Mouse (Mus musculus): ENCODE measurements around the gene Hivep2. TPM values are rescaled to one million over a fixed set of nuclear protein-coding genes. Genes with fewer than 3 reads are reported as not detected.

Gene Hivep2
- polyA plus RNA-seq, 1 experiment from 2014 or later, result 3.8 TPM

DNA sequence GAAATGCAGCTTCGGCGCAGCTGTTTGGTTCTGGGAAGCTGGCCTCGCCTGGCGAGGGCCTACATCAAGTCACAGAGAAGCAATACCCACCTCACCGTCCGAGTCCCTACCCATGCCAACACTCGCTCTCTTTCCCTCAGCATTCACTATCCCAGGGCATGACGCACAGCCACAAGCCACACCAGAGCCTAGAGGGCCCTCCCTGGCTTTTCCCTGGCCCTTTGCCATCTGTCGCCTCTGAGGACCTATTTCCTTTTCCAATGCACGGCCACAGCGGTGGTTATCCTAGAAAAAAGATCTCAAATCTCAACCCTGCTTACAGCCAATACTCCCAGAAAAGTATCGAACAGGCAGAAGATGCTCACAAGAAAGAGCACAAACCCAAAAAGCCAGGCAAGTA lies 162.0 kb downstream of the Hivep2 start:
- WGBS, result 84% methylated on average over 12 of the region's 12 CpGs
- H3K9ac ChIP-seq, result no peak overlapping the region
- no peak overlapping the region for H3K27ac ChIP-seq (replicated peaks)
- H3K36me3 ChIP-seq, result peaks cover 57% of the 10 kb centered on the region
- H3K27me3 ChIP-seq (replicated peaks), result no peaks in the 10 kb centered on the region
- no peak for ATAC-seq (ENCODE audit: extremely low read depth, insufficient number of reproducible peaks, low FRiP score, low TSS enrichment)
- H3K4me1 ChIP-seq, result no peaks in the 10 kb centered on the region
- H3K4me3 ChIP-seq, result no peak overlapping the region
- no peak overlapping the region for H3K4me2 ChIP-seq
- no peaks in the 10 kb centered on the region for H3K9me3 ChIP-seq

GRCm38 (mm10) chr10:14130270-14130669 lies 164.4 kb downstream of the Hivep2 start:
- Histone ChIP-seq H3K4me2 (no peak overlapping the region), H3K36me3 (peaks cover 61% of the 10 kb centered on the region), H3K9me3 (no peaks in the 10 kb centered on the region), H3K27me3 (replicated peaks) (no peaks in the 10 kb centered on the region), H3K27ac (replicated peaks) (no peak overlapping the region), H3K4me1 (no peaks in the 10 kb centered on the region), H3K9ac (no peak overlapping the region), H3K4me3 (no peak overlapping the region)
- WGBS, result 76% methylated on average over 8 of the region's 8 CpGs
- no peak for ATAC-seq (ENCODE audit: extremely low read depth, insufficient number of reproducible peaks, low FRiP score, low TSS enrichment)

- H3K27me3 ChIP-seq (replicated peaks), result no peaks in the 10 kb centered on the region
Observed at GRCm38 (mm10) chr10:14131307-14131706, 165.4 kb downstream of the Hivep2 start.

GRCm38 (mm10) chr10:14132061-14132460 lies 166.2 kb downstream of the Hivep2 start:
- Histone ChIP-seq H3K9me3 (no peaks in the 10 kb centered on the region), H3K4me1 (no peaks in the 10 kb centered on the region), H3K36me3 (peaks cover 76% of the 10 kb centered on the region), H3K27ac (replicated peaks) (no peak overlapping the region), H3K9ac (no peak overlapping the region), H3K4me2 (no peak overlapping the region), H3K27me3 (replicated peaks) (no peaks in the 10 kb centered on the region), H3K4me3 (no peak overlapping the region)
- WGBS, result 80% methylated on average over 17 of the region's 17 CpGs
- ATAC-seq (ENCODE audit: extremely low read depth, insufficient number of reproducible peaks, low FRiP score, low TSS enrichment), result no peak

More at GRCm38 (mm10) chr10:14131307-14131706, 165.4 kb downstream of the Hivep2 start:
- H3K4me2 ChIP-seq, result no peak overlapping the region
- peaks cover 69% of the 10 kb centered on the region for H3K36me3 ChIP-seq
- H3K9me3 ChIP-seq, result no peaks in the 10 kb centered on the region
- WGBS, result 94% methylated on average over 13 of the region's 13 CpGs
- ATAC-seq (ENCODE audit: extremely low read depth, insufficient number of reproducible peaks, low FRiP score, low TSS enrichment), result no peak
- no peaks in the 10 kb centered on the region for H3K4me1 ChIP-seq
- no peak overlapping the region for H3K27ac ChIP-seq (replicated peaks)
- no peak overlapping the region for H3K4me3 ChIP-seq
- H3K9ac ChIP-seq, result no peak overlapping the region

- peaks cover 69% of the 10 kb centered on the region for H3K36me3 ChIP-seq
- ATAC-seq (ENCODE audit: extremely low read depth, insufficient number of reproducible peaks, low FRiP score, low TSS enrichment), result no peak
- no peak overlapping the region for H3K9ac ChIP-seq
- no peaks in the 10 kb centered on the region for H3K4me1 ChIP-seq
- H3K27ac ChIP-seq (replicated peaks), result no peak overlapping the region
- H3K4me3 ChIP-seq, result no peak overlapping the region
- H3K4me2 ChIP-seq, result no peak overlapping the region
- no peaks in the 10 kb centered on the region for H3K9me3 ChIP-seq
- no peaks in the 10 kb centered on the region for H3K27me3 ChIP-seq (replicated peaks)
Observed at GRCm38 (mm10) chr10:14132937-14133336, 167.1 kb downstream of the Hivep2 start.

DNA sequence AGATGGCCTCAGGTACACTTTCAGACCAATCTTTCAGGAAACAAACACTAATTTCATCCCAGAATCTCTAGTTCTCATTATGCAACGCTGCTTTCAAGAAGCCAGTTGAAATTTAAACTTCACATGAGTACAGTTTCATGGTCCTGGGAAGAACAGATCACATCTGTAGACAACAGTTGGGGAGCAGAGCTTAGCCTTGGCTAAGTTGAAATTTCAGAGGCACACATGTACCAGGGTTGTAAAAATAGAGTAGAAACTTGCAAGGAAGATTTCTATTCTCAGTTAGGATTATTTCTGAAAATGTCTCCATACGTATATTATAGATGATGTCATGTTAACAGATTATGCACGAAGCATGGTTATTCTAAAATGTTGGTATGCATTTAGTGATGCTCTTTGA lies 172.8 kb downstream of the Hivep2 start:
- H3K4me3 ChIP-seq, result no peak overlapping the region
- no peak for ATAC-seq (ENCODE audit: extremely low read depth, insufficient number of reproducible peaks, low FRiP score, low TSS enrichment)
- no peaks in the 10 kb centered on the region for H3K27me3 ChIP-seq (replicated peaks)
- 81% methylated on average over 3 of the region's 3 CpGs for WGBS
- no peaks in the 10 kb centered on the region for H3K9me3 ChIP-seq
- H3K4me1 ChIP-seq, result no peaks in the 10 kb centered on the region
- H3K27ac ChIP-seq (replicated peaks), result no peak overlapping the region
- peaks cover 57% of the 10 kb centered on the region for H3K36me3 ChIP-seq
- no peak overlapping the region for H3K4me2 ChIP-seq
- H3K9ac ChIP-seq, result no peak overlapping the region

DNA sequence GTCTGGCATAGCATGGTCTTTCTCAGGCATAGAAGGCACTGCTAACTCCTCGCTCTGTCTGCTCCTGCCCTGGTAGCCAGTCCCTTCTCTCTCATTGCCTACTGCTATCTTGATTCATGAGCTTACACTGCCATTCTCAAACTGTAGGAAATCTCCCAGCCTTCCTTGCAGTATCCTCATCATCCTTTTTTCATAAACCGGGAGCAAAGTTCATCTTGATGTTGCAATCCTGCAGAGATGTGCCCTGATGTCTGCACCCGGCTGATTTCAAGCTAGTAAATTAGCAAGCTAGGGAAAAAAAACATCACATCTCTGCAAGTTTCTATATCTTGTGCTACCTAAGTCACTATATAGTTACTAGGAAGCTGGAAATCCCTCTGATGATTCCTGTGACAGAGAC lies 179.0 kb downstream of the Hivep2 start:
- Histone ChIP-seq H3K4me2 (no peak overlapping the region), H3K27ac (replicated peaks) (no peak overlapping the region), H3K4me1 (no peaks in the 10 kb centered on the region), H3K9ac (no peak overlapping the region), H3K36me3 (peaks cover 61% of the 10 kb centered on the region), H3K9me3 (no peaks in the 10 kb centered on the region), H3K27me3 (replicated peaks) (no peaks in the 10 kb centered on the region), H3K4me3 (no peak overlapping the region)
- no peak for ATAC-seq (ENCODE audit: extremely low read depth, insufficient number of reproducible peaks, low FRiP score, low TSS enrichment)
- 77% methylated on average over 3 of the region's 3 CpGs for WGBS

GRCm38 (mm10) chr10:14164829-14165228 lies 199.0 kb downstream of the Hivep2 start:
- 50% methylated on average over 7 of the region's 7 CpGs for WGBS

GRCm38 (mm10) chr10:14168197-14168844 lies 202.4 kb downstream of the Hivep2 start:
- H3K27me3 ChIP-seq (replicated peaks), result no peaks in the 10 kb centered on the region
- H3K27ac ChIP-seq (replicated peaks), result peak overlapping the region; percentile 50; the same call in 1 of the 2 replicates
- H3K36me3 ChIP-seq, result no peaks in the 10 kb centered on the region
- H3K9ac ChIP-seq, result no peak overlapping the region
- no peaks in the 10 kb centered on the region for H3K9me3 ChIP-seq
- WGBS, result 30% methylated on average over 6 of the region's 6 CpGs
- no peak for ATAC-seq (ENCODE audit: extremely low read depth, insufficient number of reproducible peaks, low FRiP score, low TSS enrichment)
- peaks cover 14% of the 10 kb centered on the region for H3K4me1 ChIP-seq
- no peak overlapping the region for H3K4me2 ChIP-seq
- no peak overlapping the region for H3K4me3 ChIP-seq

More at GRCm38 (mm10) chr10:14164829-14165228, 199.0 kb downstream of the Hivep2 start:
- Histone ChIP-seq H3K4me3 (no peak overlapping the region), H3K4me1 (peaks cover 14% of the 10 kb centered on the region), H3K9me3 (no peaks in the 10 kb centered on the region), H3K4me2 (no peak overlapping the region), H3K9ac (no peak overlapping the region), H3K36me3 (no peaks in the 10 kb centered on the region), H3K27ac (replicated peaks) (no peak overlapping the region), H3K27me3 (replicated peaks) (no peaks in the 10 kb centered on the region)
- no peak for ATAC-seq (ENCODE audit: extremely low read depth, insufficient number of reproducible peaks, low FRiP score, low TSS enrichment)

GRCm38 (mm10) chr10:14168869-14169566 lies 203.1 kb downstream of the Hivep2 start:
- no peak overlapping the region for H3K4me3 ChIP-seq
- H3K9ac ChIP-seq, result no peak overlapping the region
- WGBS, result 67% methylated on average over 5 of the region's 5 CpGs
- H3K4me1 ChIP-seq, result peaks cover 15% of the 10 kb centered on the region
- H3K36me3 ChIP-seq, result no peaks in the 10 kb centered on the region
- H3K9me3 ChIP-seq, result no peaks in the 10 kb centered on the region
- H3K27ac ChIP-seq (replicated peaks), result peak overlapping the region; percentile 50; the same call in 1 of the 2 replicates
- H3K4me2 ChIP-seq, result no peak overlapping the region
- ATAC-seq (ENCODE audit: extremely low read depth, insufficient number of reproducible peaks, low FRiP score, low TSS enrichment), result no peak
- no peaks in the 10 kb centered on the region for H3K27me3 ChIP-seq (replicated peaks)

DNA sequence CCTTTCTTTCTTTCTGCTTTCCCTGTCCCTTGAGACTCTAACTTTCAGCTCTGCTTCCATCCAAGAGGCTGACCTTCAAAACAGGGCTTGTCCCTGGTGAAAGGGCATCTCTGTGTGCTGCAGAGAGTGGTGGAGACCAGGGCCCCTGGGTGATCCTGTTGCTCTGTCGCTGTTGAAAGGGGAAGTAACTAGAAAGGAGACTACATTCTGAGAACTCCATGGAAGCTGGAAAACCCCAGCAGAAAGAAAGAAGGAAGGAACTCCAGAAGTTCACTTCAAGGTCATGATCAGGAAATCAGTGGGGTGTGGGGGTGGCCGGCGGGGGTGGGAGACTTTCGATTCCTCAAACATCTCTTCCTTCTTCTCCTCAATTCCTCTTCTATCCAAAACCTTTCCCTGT lies 208.2 kb downstream of the Hivep2 start:
- H3K27ac ChIP-seq (replicated peaks), result no peak overlapping the region
- no peak overlapping the region for H3K4me3 ChIP-seq
- no peaks in the 10 kb centered on the region for H3K27me3 ChIP-seq (replicated peaks)
- no peaks in the 10 kb centered on the region for H3K9me3 ChIP-seq
- WGBS, result 49% methylated on average over 4 of the region's 4 CpGs
- no peak overlapping the region for H3K9ac ChIP-seq
- H3K36me3 ChIP-seq, result no peaks in the 10 kb centered on the region
- peaks cover 5% of the 10 kb centered on the region for H3K4me1 ChIP-seq
- no peak for ATAC-seq (ENCODE audit: extremely low read depth, insufficient number of reproducible peaks, low FRiP score, low TSS enrichment)
- H3K4me2 ChIP-seq, result no peak overlapping the region

Data from heart, embryonic 13.5 days (tissue).